Mouse (Mus musculus): ENCODE data around the gene Ccdc115.
A peak's percentile ranks its signal among the peaks of the same experiment; 100 is the strongest.

Gene Ccdc115

DNA sequence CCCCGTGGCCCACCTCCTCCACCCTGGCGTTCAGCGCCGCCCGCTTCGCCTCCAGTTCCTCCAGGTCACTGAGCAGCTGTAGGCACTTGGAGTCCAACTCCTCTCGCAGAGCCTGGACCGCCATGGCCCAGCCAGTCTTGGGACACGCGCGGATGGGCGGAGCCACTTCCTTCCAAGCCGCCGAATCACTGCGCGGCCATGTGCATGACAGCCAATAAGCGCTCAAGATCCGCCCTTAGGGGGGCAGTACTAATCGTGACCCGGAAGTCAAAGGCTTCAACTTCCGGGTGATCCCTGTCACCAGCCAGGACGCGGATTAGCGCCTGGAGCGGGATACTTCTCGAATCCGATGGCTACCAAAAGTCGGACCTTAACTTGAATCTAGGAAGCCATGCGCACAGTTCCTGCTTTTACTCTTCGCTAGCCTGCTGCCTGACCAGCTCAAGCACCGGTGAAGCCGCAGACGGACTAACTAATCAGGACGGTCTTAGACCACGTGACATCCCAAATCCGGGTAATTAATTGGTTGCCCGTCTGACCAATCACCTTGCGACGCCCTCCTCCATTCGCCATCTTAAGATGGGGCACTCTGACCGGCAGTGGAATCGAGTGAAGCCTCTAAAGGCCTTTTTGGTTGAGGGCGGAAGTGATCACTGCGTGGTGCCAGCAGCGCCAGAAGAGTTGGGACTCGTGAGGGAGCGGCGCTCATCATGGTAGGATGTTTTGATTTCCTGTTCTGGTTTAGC lies at the start of gene Ccdc115, which contains the start of gene Imp4:
Gene Ccdc115 (minus strand): TSS at position 458 of the 746 bp plus-strand sequence.
Gene Imp4 (plus strand): TSS at position 637 of the 746 bp plus-strand sequence.
- peak; percentile 94 to 95 for DNase-seq (ENCODE audit: low spot score in 2 of 2)

DNA sequence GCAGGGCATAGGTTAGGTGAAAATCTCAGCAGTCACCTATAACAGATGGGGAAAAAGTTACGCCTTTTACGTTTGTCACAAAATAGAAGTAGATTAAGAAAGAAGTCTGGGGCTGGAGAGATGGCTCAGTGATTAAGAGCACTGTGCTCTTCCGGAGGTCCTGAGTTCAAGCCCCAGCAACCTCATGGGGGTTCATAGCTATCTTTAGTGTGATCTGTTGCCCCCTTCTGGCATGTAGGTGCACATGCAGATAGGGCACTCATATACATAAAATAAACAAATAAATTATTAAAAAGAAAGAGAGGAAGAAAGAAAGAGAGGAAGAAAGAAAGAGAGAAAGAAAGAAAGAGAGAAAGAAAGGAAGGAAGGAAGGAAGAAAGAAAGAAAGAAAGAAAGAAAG lies 47.9 kb upstream of the Ccdc115 start:
- no peak for DNase-seq (ENCODE audit: low spot score in 2 of 2)

DNA sequence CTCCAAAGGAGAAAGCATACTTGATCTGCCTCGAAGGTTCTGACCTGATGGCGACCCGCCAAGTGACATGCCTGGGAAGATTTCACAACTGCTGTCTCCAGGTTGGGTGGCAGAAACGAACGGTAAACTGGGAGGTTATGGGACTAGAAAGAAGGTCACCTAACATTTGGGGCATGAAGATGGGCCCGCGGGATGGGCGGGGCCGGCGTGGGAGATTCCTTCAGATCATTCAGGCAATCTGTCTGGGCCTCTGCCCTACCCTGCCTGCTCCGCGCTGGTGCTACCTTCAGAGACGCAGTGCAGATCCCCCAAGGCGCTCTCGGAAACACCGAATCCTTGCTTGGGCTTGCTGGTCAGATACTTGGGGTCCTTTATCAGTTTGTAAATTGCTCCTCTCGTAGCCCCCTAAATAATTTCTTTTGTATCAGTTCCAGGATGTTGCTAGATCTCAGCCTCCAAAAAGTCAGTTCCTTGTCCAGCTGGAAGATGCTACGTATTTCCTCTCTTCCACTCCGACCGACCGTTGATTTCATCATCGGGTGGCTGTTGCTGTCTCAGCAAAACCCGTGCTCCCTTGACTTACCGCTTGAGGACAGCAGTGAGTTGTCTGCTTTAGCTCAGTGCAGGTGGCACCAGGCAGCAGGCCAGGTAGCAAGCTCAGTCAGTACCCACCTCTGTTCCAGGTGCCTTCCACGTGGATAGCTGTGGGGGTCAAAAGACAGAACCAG lies 46.2 kb upstream of the Ccdc115 start:
- peak; percentile 54 to 64 for DNase-seq (ENCODE audit: low spot score in 2 of 2)

DNA sequence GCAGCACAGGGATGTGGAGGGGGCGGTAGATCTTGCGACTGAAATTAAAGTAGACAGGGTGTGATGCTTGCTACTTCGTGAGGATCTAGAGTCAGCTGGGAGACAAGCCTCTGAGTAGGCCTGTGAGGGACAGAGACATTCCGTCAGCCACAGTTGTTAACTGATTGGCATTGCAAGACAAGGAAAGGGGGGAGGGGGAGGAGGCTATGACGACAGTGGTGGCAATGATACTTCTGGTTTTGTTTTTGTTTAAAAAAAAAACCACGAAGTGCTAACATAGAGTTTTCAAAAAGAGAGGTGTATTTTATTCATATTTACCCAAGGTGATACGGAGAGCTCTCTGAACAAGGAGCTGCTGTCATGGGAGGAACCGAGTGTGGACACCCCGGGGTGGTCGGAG lies 45.0 kb upstream of the Ccdc115 start:
- peak; percentile 39 to 48 for DNase-seq (ENCODE audit: low spot score in 2 of 2)

DNA sequence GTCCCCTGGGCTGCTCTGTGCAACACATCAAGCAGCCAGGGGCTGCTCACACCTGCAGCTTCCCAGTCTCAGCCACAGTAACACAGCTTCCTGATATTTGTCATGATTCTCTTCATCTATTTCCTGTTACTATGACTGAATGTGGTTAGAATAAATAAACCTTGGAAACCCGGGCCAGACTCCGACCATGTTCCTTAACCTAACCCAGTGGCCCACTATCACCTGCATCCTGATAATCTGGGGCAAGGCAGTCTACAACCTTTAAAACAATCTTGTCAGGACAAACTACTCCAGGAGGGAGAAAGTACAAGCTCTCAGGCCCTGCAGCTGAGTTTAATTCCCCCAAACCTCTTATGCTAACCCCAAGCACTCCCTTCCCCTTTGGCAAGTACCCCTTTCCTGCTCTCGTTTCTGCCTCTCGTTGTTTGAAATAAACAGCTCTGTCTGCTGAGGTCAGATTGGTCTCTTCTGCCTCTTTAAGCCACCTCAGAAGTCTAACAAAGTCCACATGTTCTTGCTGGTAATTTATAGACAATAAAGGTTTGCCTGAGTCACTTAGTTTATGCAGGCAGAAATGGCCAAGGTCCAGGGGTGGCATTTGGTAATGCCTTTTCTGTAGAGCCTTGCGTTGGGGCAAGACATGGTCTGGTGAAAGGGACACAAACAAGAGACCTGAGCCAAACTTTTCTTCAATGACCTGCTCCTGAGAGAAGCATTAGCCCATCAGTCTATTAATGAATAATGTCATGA lies 42.6 kb upstream of the Ccdc115 start:
- no peak for DNase-seq (ENCODE audit: low spot score in 2 of 2)

DNA sequence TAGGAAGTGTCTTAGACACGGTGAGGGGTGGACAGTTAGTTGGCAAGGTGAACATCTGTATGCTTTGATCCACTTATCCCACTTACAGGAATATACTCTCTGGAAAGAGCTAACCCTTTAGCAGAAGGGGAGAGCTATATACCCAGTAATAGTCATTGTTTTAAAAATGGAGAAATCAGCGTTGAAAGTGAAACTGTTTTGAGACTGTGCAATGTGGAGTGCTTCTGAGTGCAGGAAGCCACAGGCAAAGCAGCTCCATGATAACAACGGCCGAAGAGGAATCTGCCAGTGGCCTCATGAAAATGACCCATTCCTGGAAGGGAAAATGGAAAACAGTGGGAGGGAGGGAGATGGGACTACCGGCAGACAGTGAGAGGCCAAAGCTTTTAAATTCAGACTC lies 41.3 kb upstream of the Ccdc115 start:
- DNase-seq (ENCODE audit: low spot score in 2 of 2) = no peak

DNA sequence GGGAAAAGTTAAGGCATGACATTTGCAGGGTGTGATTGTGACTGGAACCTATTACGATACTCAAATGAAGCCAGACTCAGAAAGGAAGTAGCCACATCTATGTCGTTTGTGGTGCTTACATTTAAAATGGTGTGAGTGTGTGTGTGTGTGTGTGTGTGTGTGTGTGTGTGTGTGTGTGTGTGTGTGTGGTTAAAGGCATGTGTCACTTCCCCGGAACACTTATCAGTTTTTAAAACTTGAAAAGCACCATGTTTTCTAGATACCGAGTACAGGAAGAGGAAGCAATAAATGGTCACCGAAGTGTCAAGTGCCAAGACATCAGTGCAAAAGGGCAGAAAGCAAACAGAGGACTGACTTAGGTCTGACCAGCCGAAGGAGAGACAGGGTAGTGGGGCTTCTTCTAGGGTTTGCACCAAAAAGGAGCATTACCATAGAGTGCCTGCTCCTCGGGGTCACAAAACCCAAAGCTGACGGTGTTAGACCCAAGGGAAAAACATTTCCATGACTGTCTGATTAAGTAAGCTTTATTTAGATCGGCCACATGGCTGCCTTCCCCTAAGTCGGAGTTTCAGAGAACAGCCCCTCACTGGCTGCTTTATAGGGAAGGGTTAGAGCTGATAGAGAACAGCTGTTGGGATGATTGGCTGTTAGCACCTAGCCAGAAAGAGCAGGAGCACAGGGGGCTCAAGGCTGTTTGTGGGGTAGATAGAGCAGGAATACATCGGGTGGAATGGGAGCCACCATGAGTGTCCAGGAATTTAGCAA lies 39.6 kb upstream of the Ccdc115 start:
- peak; percentile 54 to 62 for DNase-seq (ENCODE audit: low spot score in 2 of 2)

DNA sequence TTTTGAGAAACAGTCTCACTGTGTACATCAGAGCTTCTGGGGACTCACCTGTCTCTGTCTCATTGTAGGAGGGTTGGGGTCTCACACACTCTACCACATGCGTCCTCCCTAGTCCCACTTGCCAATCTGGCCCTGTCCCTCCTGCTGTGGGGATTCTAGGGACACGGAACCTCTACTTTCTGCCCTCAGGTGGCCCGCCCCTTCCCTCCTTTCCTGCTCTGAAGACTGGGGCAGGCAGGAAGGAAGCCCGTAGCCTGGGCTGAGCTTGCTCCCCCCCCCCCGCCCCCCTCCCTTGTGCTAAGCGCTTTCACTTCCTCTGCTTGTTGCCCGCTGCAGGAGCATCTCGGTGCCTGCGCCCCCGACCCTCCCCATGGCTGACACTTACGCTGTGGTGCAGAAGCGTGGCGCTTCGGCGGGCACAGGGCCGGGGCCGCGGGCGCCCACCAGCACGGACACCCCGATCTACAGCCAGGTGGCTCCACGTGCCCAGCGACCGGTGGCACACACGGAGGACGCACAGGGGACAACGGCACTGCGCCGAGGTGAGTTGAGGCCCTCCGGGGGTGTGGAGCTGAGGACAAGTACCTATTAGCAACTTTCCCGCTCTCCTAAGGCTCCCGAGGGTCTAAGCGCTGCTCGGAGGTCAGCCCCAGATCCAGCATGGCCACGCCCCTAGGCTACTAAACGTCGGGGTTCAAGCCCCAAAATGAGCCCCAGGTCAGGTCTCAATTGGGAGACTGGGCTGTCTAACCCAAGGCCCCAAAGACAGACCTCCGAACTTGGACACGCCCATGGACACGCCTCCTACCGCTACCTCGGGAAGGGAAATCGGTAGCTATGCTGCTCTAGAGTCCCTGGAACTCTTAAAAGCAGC lies 33.2 kb upstream of the Ccdc115 start:
- DNase-seq (ENCODE audit: low spot score in 2 of 2) = peak; percentile 49 to 65

DNA sequence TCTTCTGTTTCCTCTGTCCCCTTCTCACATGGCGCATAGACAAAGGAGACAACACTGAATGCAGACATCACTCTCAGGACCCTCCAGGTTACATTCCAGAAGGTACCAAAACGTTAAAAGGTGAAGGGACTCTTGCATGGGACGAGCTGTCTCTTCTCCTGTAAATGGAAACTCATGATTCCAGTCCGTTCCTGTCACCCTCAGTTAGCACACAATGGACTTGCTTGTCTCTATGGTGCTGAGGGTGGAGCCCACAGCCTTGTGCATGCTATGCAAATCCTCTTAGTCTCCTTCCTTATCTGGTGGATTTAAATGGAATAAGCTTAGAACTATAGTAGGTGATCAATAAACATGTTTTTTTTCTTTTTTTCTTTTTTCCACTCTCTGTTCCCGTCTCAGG lies 30.3 kb upstream of the Ccdc115 start:
- no peak for DNase-seq (ENCODE audit: low spot score in 2 of 2)

DNA sequence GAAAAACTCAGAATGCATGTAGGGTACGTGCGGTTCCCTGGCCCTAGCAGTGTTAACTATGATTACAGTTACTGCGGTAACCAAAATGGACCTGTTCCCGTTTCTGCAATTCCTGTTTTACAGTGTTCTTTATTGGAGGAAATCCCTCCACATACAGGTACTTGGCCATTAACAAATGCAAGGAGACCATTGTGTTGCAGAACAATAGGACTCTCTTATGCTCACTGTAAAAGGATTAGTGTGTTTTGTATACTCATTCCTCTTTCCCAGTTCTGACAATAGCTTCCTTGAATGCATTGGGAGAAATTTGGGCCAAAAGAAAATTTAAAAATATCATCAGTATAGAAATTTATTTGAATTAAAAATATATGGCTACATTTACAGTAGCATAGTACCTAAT lies 29.0 kb upstream of the Ccdc115 start:
- no peak for DNase-seq (ENCODE audit: low spot score in 2 of 2)

DNA sequence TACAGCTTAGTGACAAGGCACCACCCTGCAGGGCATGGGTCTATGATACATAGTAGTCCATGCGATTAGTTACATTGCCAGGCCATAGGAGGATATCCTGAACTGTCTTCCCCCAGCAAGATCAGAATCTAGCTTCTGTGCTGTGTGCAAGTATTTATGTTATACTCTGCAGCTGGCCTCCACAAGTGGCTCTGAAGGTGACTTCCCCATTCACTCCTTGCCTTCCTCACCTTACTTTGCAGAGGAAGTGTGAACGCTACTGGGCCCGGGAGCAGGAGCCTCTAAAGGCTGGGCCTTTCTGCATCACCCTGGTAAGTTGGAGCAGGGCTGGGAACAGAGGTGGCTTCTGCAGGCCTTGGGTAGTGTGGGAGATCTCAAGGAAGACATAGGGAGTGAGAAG lies 28.6 kb upstream of the Ccdc115 start:
- no peak for DNase-seq (ENCODE audit: low spot score in 2 of 2)

DNA sequence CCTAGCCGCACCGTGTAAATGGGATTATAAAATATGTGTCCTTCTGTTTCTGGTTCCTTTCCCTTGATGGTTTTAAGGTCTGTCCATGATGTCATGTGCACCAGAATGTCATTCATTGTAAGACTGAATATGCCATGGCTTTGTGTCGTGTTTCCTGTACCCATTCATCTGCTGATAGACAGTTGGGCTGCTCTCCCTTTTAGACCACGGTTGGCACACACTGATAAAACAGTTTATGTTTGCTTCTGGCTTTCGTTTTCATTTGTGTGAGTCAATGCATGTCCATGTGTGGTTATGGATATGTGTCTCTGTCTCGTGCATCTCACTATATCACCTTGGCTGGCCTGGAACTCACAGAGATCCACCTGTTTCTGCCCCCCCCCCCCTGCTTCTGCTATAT lies 26.0 kb upstream of the Ccdc115 start:
- no peak for DNase-seq (ENCODE audit: low spot score in 2 of 2)

DNA sequence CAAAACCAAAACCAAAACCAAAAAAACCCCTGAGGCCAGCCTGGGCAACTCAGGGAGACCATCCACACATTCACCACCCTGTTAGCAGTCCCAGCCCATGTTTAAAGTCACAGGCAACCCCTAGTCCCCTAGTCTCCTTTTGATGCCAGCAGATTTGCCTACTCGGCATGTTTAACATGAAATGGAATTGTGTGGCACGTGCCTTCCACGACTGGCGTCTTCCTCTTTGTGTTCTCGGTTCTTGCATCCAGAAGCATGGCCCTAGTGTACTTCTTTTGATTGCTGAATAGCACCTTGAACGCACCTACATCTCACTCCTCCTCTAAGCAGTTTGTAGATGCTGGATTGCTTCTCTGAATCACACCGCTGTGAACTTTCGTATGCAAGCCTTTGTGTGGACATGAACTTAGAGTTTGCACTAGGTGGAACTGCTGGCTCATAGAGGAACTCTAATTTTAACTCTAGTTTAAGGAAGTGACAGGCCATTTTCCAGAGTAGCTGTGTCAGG lies 24.9 kb upstream of the Ccdc115 start:
- DNase-seq (ENCODE audit: low spot score in 2 of 2) = peak; percentile 39 to 46

DNA sequence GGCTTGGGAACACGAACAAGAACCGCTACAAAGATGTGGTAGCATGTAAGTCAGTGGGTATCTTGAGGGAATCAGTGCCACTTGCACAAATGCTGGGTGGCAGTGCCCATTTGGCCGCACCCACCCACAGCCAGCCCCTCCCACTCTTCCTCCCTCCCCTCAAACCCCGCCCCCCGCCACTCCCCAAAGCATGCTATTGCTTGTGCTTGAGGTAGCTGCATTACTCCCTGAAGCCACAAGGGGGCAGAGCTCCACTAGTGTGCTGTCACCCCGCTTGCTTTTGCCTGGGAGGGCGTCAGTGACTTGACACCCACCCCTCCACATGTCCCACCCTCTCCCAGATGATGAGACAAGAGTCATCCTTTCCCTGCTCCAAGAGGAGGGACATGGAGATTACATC lies 23.3 kb upstream of the Ccdc115 start:
- peak; percentile 75 to 84 for DNase-seq (ENCODE audit: low spot score in 2 of 2)

DNA sequence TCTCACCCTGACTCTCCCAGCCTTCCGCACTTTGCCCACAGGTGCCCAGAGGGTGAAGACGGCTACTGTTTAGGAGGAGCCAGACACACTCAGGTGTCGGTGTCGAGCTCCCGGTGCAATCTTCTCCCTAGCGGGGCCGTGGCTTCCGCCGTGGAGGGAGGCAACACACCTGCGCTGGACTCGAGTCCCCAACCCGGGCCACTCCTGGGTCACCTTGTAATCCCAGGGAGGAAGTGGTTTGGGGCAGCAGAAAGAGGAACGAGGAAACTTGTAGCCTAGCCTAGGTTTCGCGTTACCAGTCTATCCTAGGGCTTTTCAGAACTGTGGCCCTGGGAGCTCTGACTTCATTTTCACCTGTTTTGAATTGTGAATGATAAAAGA lies 20.6 kb upstream of the Ccdc115 start:
- DNase-seq (ENCODE audit: low spot score in 2 of 2) = no peak

DNA sequence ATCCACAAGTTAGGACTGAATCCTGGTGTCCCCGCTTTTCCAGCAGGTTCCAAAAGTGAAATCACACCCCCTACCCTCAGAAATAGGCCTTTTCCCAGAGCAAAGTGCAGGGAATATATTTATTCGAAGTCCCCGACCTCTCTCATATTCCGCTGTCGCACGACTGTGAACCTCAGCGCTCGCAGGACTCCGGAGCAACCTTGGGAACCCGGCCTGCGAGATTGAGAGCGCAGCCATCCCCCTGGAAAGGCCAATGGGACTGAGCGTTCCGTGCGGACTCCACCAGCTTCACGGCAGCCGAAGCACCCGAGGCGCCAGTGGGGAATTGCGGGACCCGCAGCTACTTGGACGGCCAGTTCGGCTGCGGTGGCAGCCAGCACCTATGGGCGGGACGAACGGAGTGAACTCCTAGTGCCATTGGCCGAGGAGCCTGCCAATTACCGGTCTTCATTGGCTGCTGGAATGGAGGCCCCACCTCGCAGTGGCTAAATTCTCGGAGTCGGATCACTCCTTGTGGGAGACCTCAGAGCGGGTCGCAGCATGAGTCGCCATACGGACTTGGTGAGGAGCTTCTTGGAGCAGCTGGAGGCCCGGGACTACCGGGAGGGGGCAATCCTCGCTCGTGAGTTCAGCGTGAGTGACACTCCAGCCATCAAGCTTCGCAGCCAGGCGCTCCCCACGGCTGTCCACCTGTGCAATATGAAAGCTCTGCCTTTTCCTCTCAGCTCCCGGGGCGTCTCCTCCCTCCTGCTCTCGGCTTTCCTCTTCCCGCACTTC lies 20.0 kb upstream of the Ccdc115 start, which contains the start of gene Ptpn18:
Gene Ptpn18 (plus strand): TSS at position 479 of the 777 bp plus-strand sequence.
- DNase-seq (ENCODE audit: low spot score in 2 of 2) = peak; percentile 87 to 91

DNA sequence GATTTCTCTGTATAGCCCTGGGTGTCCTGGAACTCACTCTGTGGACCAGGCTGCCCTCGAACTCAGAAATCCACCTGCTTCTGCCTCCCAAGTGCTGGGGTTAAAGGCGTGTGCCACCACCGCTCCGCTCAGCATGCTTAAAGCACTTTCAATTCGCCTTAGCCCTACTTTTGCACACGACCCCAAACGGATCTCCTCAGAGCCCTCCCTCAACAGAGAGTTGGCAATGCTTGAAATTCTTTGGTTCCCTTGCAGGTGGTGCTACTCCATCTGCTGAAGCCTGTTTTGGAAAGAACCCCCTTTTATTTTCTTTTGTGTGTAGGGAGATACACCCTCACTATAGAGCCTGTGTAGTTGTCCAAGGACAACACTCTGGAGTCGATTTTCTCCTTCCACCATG lies 19.0 kb upstream of the Ccdc115 start:
- no peak for DNase-seq (ENCODE audit: low spot score in 2 of 2)

DNA sequence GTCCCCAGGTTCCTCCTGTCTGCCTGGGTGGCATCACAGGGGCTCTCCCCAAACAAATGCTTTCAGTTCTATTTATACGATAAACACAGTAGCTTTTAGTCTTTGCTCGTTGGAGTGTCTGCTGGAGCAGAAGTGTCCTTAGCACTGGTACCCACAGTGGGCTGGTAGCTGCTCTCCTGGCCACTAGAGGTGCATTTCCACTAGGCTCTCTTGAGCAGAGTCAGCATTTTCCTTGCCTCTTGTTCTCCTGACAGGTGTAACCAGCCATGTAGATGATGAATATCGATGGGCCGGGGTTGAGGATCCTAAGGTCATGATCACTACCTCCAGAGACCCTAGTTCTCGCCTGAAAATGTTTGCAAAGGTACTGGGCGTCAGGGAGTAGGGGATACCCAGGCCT lies 3.7 kb upstream of the Ccdc115 start:
- no peak for DNase-seq (ENCODE audit: low spot score in 2 of 2)

DNA sequence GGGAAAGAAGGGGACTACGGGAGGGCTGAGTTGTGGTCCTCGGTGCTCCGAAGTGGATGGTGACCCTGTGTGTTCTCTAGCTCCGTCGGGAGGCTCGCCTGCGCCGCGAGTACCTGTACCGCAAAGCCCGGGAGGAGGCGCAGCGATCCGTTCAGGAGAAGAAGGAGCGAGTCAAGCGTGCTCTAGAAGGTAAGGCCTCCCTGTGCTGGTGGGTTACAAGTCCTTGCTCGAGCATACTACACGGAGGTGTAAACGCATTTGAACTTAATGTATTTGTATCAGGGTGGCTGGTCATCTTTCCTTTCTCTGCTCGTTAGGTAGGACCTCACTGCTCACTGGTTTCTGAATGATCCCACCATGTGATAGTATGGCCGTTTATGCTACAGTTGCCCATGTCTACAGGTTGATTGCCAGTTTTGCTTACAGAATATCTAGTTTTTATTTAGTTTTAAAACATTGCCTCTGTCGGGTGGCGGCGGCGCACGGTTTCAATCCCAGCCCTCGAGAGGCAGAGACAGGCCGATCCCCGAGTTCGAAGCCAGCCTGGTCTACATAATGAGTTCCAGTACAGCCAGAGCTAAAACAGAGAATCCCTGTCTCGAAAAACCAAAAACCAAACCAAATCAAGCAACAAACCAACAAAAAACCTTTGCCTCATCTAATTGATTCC lies 624 bp upstream of the Ccdc115 start:
- peak in 1 of 2 experiments; percentile 35 for DNase-seq (ENCODE audit: low spot score in 2 of 2)
